Mouse (Mus musculus): ENCODE data around the gene Pgc.

- TF ChIP-seq CTCF (IDR thresholded peaks at IDR 0.05; ENCODE audit: low read depth), result no peak
- TF ChIP-seq EP300 (IDR thresholded peaks at IDR 0.05; ENCODE audit: low read depth), result no peak
Observed at GRCm38 (mm10) chr17:47712889-47713571, 13.6 kb upstream of the Pgc start.

Measured in heart, postnatal 0 days (tissue).